Mouse (Mus musculus): ENCODE measurements around the gene Olfr1276. TPM values are rescaled to one million over a fixed set of nuclear protein-coding genes. Genes with fewer than 3 reads are reported as not detected.

Gene Olfr1276
- not detected in 2 replicates for polyA plus RNA-seq (2015; fragmentation: Nextera tagmentation; extraction: Ambion mirVana)

- Histone ChIP-seq H3K27ac (no peak within 1 kb of the TSS), H3K4me2 (no peak within 1 kb of the TSS), H3K4me3 (no peak within 1 kb of the TSS), H3K9ac (no peak within 1 kb of the TSS), H3K27me3 (no peaks in the 10 kb centered on the region), H3K4me1 (replicated peaks) (no peaks in the 10 kb centered on the region), H3K36me3 (no peaks in the 10 kb centered on the region), H3K9me3 (replicated peaks) (no peaks in the 10 kb centered on the region)
- ATAC-seq (replicated peaks; ENCODE audit: insufficient number of reproducible peaks, insufficient read depth, low FRiP score, low read depth): no peak
These were observed at the start of gene Olfr1276 for GRCm38 (mm10) chr2:111254216-111254615. TSS of gene Olfr1276 (plus strand) at chr2:111254516.

GRCm38 (mm10) chr2:111229502-111229901 is 24.8 kb upstream of the Olfr1276 start, which contains the start of gene 4930430A15Rik:
TSS of gene 4930430A15Rik (minus strand) at chr2:111229602.
- Histone ChIP-seq H3K4me3 (no peak within 1 kb of the TSS), H3K4me2 (no peak within 1 kb of the TSS), H3K4me1 (replicated peaks) (no peaks in the 10 kb centered on the region), H3K27ac (no peak within 1 kb of the TSS), H3K9ac (no peak within 1 kb of the TSS), H3K27me3 (no peaks in the 10 kb centered on the region), H3K9me3 (replicated peaks) (no peaks in the 10 kb centered on the region), H3K36me3 (no peaks in the 10 kb centered on the region)
- no peak for ATAC-seq (replicated peaks; ENCODE audit: insufficient number of reproducible peaks, insufficient read depth, low FRiP score, low read depth)
- WGBS: 79% methylated on average over 6 of the region's 6 CpGs

- 63% methylated on average over 1 of the region's 1 CpGs for WGBS
- Histone ChIP-seq H3K27ac (no peak within 1 kb of the TSS), H3K4me3 (no peak within 1 kb of the TSS), H3K9ac (no peak within 1 kb of the TSS), H3K27me3 (no peaks in the 10 kb centered on the region), H3K4me2 (no peak within 1 kb of the TSS), H3K36me3 (no peaks in the 10 kb centered on the region), H3K9me3 (replicated peaks) (no peaks in the 10 kb centered on the region), H3K4me1 (replicated peaks) (no peaks in the 10 kb centered on the region)
- no peak for ATAC-seq (replicated peaks; ENCODE audit: insufficient number of reproducible peaks, insufficient read depth, low FRiP score, low read depth)
These were observed 19.1 kb upstream of the Olfr1276 start, which contains the start of gene Olfr1275 for GRCm38 (mm10) chr2:111235186-111235585. TSS of gene Olfr1275 (minus strand) at chr2:111235286.

- ATAC-seq (replicated peaks; ENCODE audit: insufficient number of reproducible peaks, insufficient read depth, low FRiP score, low read depth): no peak
- WGBS: 74% methylated on average over 2 of the region's 2 CpGs
- Histone ChIP-seq H3K27me3 (no peaks in the 10 kb centered on the region), H3K27ac (no peak within 1 kb of the TSS), H3K4me3 (no peak within 1 kb of the TSS), H3K4me1 (replicated peaks) (no peaks in the 10 kb centered on the region), H3K9ac (no peak within 1 kb of the TSS), H3K9me3 (replicated peaks) (no peaks in the 10 kb centered on the region), H3K36me3 (no peaks in the 10 kb centered on the region), H3K4me2 (no peak within 1 kb of the TSS)
These were observed 19.7 kb downstream of the Olfr1276 start, which contains the start of gene Olfr1277 for GRCm38 (mm10) chr2:111274006-111274405. TSS of gene Olfr1277 (minus strand) at chr2:111274106.

GRCm38 (mm10) chr2:111289836-111290235 is 35.5 kb downstream of the Olfr1276 start, which contains the start of gene Olfr1278:
TSS of gene Olfr1278 (plus strand) at chr2:111290136.
- no peaks in the 10 kb centered on the region for H3K9me3 ChIP-seq (replicated peaks)
- no peaks in the 10 kb centered on the region for H3K36me3 ChIP-seq
- H3K4me3 ChIP-seq: no peak within 1 kb of the TSS
- no peaks in the 10 kb centered on the region for H3K27me3 ChIP-seq
- H3K4me2 ChIP-seq: no peak within 1 kb of the TSS
- H3K27ac ChIP-seq: no peak within 1 kb of the TSS
- H3K4me1 ChIP-seq (replicated peaks): no peaks in the 10 kb centered on the region
- H3K9ac ChIP-seq: no peak within 1 kb of the TSS
- ATAC-seq (replicated peaks; ENCODE audit: insufficient number of reproducible peaks, insufficient read depth, low FRiP score, low read depth): no peak

GRCm38 (mm10) chr2:111298541-111298940 is 44.2 kb downstream of the Olfr1276 start:
- no peak overlapping the region for H3K4me3 ChIP-seq
- H3K9me3 ChIP-seq (replicated peaks): no peaks in the 10 kb centered on the region
- ATAC-seq (replicated peaks; ENCODE audit: insufficient number of reproducible peaks, insufficient read depth, low FRiP score, low read depth): no peak
- H3K4me2 ChIP-seq: no peak overlapping the region
- no peak overlapping the region for H3K27ac ChIP-seq
- no peaks in the 10 kb centered on the region for H3K27me3 ChIP-seq
- no peaks in the 10 kb centered on the region for H3K4me1 ChIP-seq (replicated peaks)
- H3K36me3 ChIP-seq: no peaks in the 10 kb centered on the region
- no peak overlapping the region for H3K9ac ChIP-seq

- H3K9me3 ChIP-seq (replicated peaks): no peaks in the 10 kb centered on the region
- H3K9ac ChIP-seq: no peak within 1 kb of the TSS
- H3K27me3 ChIP-seq: no peaks in the 10 kb centered on the region
- no peak for ATAC-seq (replicated peaks; ENCODE audit: insufficient number of reproducible peaks, insufficient read depth, low FRiP score, low read depth)
- H3K27ac ChIP-seq: no peak within 1 kb of the TSS
- no peak within 1 kb of the TSS for H3K4me3 ChIP-seq
- no peak within 1 kb of the TSS for H3K4me2 ChIP-seq
- H3K36me3 ChIP-seq: no peaks in the 10 kb centered on the region
- no peaks in the 10 kb centered on the region for H3K4me1 ChIP-seq (replicated peaks)
These were observed 46.1 kb downstream of the Olfr1276 start, which contains the start of gene Olfr1279 for GRCm38 (mm10) chr2:111300374-111300773. TSS of gene Olfr1279 (plus strand) at chr2:111300635.

Other genes with a start within 250 kb of the Olfr1276 start
- not detected in 2 replicates for gene Gm13941, start 148.5 kb upstream of the Olfr1276 start, polyA plus RNA-seq (2015; fragmentation: Nextera tagmentation; extraction: Ambion mirVana)
- not detected in 2 replicates for gene Gm15130, start 101.6 kb upstream of the Olfr1276 start, polyA plus RNA-seq (2015; fragmentation: Nextera tagmentation; extraction: Ambion mirVana)
- not detected in 2 replicates for gene 4930430A15Rik, start 24.9 kb upstream of the Olfr1276 start, polyA plus RNA-seq (2015; fragmentation: Nextera tagmentation; extraction: Ambion mirVana)
- not detected in 2 replicates for gene Olfr1275, start 19.2 kb upstream of the Olfr1276 start, polyA plus RNA-seq (2015; fragmentation: Nextera tagmentation; extraction: Ambion mirVana)
- gene Olfr1277, start 19.6 kb downstream of the Olfr1276 start, polyA plus RNA-seq (2015; fragmentation: Nextera tagmentation; extraction: Ambion mirVana): not detected in 2 replicates
- gene Olfr1278, start 35.6 kb downstream of the Olfr1276 start, polyA plus RNA-seq (2015; fragmentation: Nextera tagmentation; extraction: Ambion mirVana): not detected in 2 replicates
- not detected in 2 replicates for gene Olfr1279, start 46.1 kb downstream of the Olfr1276 start, polyA plus RNA-seq (2015; fragmentation: Nextera tagmentation; extraction: Ambion mirVana)
- gene Olfr1280, start 59.5 kb downstream of the Olfr1276 start, polyA plus RNA-seq (2015; fragmentation: Nextera tagmentation; extraction: Ambion mirVana): not detected in 2 replicates
- not detected in 2 replicates for gene Olfr1281, start 72.0 kb downstream of the Olfr1276 start, polyA plus RNA-seq (2015; fragmentation: Nextera tagmentation; extraction: Ambion mirVana)
- not detected in 2 replicates for gene Olfr1282, start 81.6 kb downstream of the Olfr1276 start, polyA plus RNA-seq (2015; fragmentation: Nextera tagmentation; extraction: Ambion mirVana)
- not detected in 2 replicates for gene Olfr1283, start 112.3 kb downstream of the Olfr1276 start, polyA plus RNA-seq (2015; fragmentation: Nextera tagmentation; extraction: Ambion mirVana)
- gene Olfr1284, start 121.0 kb downstream of the Olfr1276 start, polyA plus RNA-seq (2015; fragmentation: Nextera tagmentation; extraction: Ambion mirVana): not detected in 2 replicates
- gene Olfr1286, start 168.6 kb downstream of the Olfr1276 start, polyA plus RNA-seq (2015; fragmentation: Nextera tagmentation; extraction: Ambion mirVana): not detected in 2 replicates
- gene Olfr1287, start 194.6 kb downstream of the Olfr1276 start, polyA plus RNA-seq (2015; fragmentation: Nextera tagmentation; extraction: Ambion mirVana): not detected in 2 replicates
- gene Olfr1288, start 219.6 kb downstream of the Olfr1276 start, polyA plus RNA-seq (2015; fragmentation: Nextera tagmentation; extraction: Ambion mirVana): not detected in 2 replicates
- not detected in 2 replicates for gene Olfr1289, start 226.3 kb downstream of the Olfr1276 start, polyA plus RNA-seq (2015; fragmentation: Nextera tagmentation; extraction: Ambion mirVana)
- gene Olfr1290, start 239.3 kb downstream of the Olfr1276 start, polyA plus RNA-seq (2015; fragmentation: Nextera tagmentation; extraction: Ambion mirVana): not detected in 2 replicates
- gene Olfr1291-ps1, start 242.7 kb downstream of the Olfr1276 start, polyA plus RNA-seq (2015; fragmentation: Nextera tagmentation; extraction: Ambion mirVana): not detected in 2 replicates